Mouse (Mus musculus) ES-E14 (cell line): ENCODE measurements around the gene Sh2d1b1. TPM values are rescaled to one million over a fixed set of nuclear protein-coding genes. Genes with fewer than 3 reads are reported as not detected.

Experiments
- DNase-seq: peaks from one replicate; pipeline ENCODE4 v3.0.0-alpha.2; 2013; ENCODE audit warnings: low read depth, low spot score
- H3K27ac ChIP-seq: 2 replicates; pipeline ENCODE4 v1.5.1; 2012; ENCODE audit warnings: low read depth, mild to moderate bottlenecking, low read length, moderate library complexity, mixed read lengths; ENCODE audit not compliant: poor library complexity, insufficient read depth, severe bottlenecking
- H3K36me3 ChIP-seq: 2 replicates; pipeline ENCODE4 v1.6.1; 2012; ENCODE audit warnings: mild to moderate bottlenecking, low read length, moderate library complexity, mixed read lengths; ENCODE audit not compliant: control insufficient read depth, poor library complexity, insufficient read depth, severe bottlenecking
- H3K4me1 ChIP-seq, 2 experiments: fragments of 150-350 bp in 1 of 2; sonication (generic) in 1 of 2; 2 replicates each; pipeline ENCODE4 v1.6.1; 2012; ENCODE audit warnings: low read length in 2 of 2, mild to moderate bottlenecking in 1 of 2, mixed read lengths in 1 of 2; ENCODE audit not compliant: control insufficient read depth in 2 of 2, insufficient read depth in 2 of 2, poor library complexity in 1 of 2
- H3K4me3 ChIP-seq, 2 experiments: fragments of 150-350 bp in 1 of 2; sonication (generic) in 1 of 2; 2 replicates each; pipeline ENCODE4 v1.5.1; 2012; ENCODE audit warnings: low read length in 2 of 2, low read depth in 1 of 2, mild to moderate bottlenecking in 1 of 2, mixed read lengths in 1 of 2; ENCODE audit not compliant: insufficient read depth in 1 of 2, poor library complexity in 1 of 2, severe bottlenecking in 1 of 2
- H3K9ac ChIP-seq: 2 replicates; pipeline ENCODE4 v1.6.1; 2012; ENCODE audit warnings: low read depth, mild to moderate bottlenecking, low read length, mixed read lengths; ENCODE audit not compliant: poor library complexity, insufficient read depth, severe bottlenecking
- H3K9me3 ChIP-seq: fragments of 150-350 bp; sonication (generic); 2 replicates; pipeline ENCODE4 v1.6.1; 2012; ENCODE audit warnings: low read depth, mild to moderate bottlenecking, low read length; ENCODE audit not compliant: control insufficient read depth, insufficient read depth
- CHD2 ChIP-seq: IDR thresholded peaks from 2 replicates; pipeline ENCODE4 v1.6.1; 2014; ENCODE audit warnings: mild to moderate bottlenecking, low read depth, low read length, inconsistent platforms
- HCFC1 ChIP-seq: IDR thresholded peaks from 2 replicates; pipeline ENCODE4 v1.6.1; 2012; ENCODE audit warnings: low read length, inconsistent platforms, borderline replicate concordance; ENCODE audit not compliant: insufficient read depth
- MAFK ChIP-seq: IDR thresholded peaks from 2 replicates; pipeline ENCODE4 v1.6.1; 2014; ENCODE audit warnings: mild to moderate bottlenecking, low read depth, low read length, inconsistent platforms; ENCODE audit not compliant: insufficient read depth
- ZC3H11A ChIP-seq: IDR thresholded peaks from 2 replicates; pipeline ENCODE4 v1.6.1; 2012; ENCODE audit warnings: low read depth, mild to moderate bottlenecking, inconsistent platforms, low read length, borderline replicate concordance
- ZNF384 ChIP-seq: IDR thresholded peaks from 2 replicates; pipeline ENCODE4 v1.6.1; 2012; ENCODE audit warnings: low read depth, low read length, inconsistent platforms
- in situ Hi-C, 2 experiments: fragments of 600-800 bp; cut with MboI; formaldehyde crosslinking; loops; one replicate each; pipeline ENCODE4 v1.15.1; 2025; ENCODE audit warnings: low sequenced_read_pairs in 2 of 2, inconsistent platforms in 1 of 2; ENCODE audit not compliant: unreplicated experiment in 2 of 2
- total RNA-seq: library from RNA; depleted of rRNA; stranded (reverse); fragments of 300-350 nt; gene quantifications from 2 replicates; pipeline ENCODE4 v1.2.3, GENCODE M21; 2012; rRNA removed

The Sh2d1b1 gene
- total RNA-seq, 1 experiment = 0.09 TPM

DNA sequence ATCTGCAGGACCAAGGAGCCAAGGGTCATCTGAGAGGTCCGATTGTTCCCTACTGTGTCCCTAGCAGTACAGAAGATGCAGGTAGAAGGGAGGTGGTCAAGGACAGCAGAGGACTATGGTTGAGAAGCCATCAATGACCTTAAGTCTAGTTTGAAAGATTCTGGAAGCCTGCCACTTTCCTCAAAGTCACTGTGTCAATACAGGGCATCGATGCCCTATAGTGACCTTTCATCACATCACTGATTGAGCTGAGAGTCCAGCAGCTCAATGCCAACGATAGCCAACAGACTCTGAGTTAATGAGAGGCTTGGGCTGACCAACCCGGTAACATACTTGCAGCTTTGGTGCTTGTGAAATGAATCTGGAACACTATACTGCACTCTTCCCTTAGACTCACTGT lies 48.2 kb downstream of the Sh2d1b1 start:
- no peak for DNase-seq
- no peak overlapping the region for H3K27ac ChIP-seq
- H3K4me3 ChIP-seq = no peak overlapping the region
- H3K36me3 ChIP-seq = no peaks in the 10 kb centered on the region
- in situ Hi-C loops = no loop called here
- H3K9me3 ChIP-seq = no peaks in the 10 kb centered on the region
- H3K9ac ChIP-seq = no peak overlapping the region
- H3K4me1 ChIP-seq = no peaks in the 10 kb centered on the region
- TF ChIP-seq CHD2 = no peak

DNA sequence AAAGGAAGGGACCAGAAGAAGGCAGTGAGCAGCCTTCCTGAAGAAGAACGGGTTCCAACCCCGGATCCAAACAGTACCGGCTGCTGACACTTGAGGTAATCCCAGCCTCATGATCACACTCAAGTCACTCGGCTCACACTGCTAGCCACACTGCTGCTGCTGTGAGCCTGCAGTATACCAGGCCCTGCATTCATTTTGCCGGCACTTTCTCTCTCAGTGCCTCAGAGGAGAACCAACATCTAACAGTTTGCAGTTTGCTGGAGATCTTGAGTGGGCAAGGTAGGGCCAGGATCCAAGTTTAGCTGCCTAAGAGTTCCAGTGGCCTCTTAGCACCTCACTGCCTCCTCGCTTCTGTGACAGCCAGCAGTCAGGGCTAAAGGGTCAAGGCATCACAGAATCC lies 54.8 kb downstream of the Sh2d1b1 start:
- H3K4me3 ChIP-seq = no peak overlapping the region
- H3K4me1 ChIP-seq = no peaks in the 10 kb centered on the region
- H3K27ac ChIP-seq = no peak overlapping the region
- no peaks in the 10 kb centered on the region for H3K9me3 ChIP-seq
- H3K9ac ChIP-seq = no peak overlapping the region
- no peaks in the 10 kb centered on the region for H3K36me3 ChIP-seq
- in situ Hi-C loops = no loop called here
- DNase-seq = no peak
- TF ChIP-seq HCFC1 (no peak), ZNF384 (no peak), MAFK (no peak), ZC3H11A (no peak), CHD2 (no peak)

DNA sequence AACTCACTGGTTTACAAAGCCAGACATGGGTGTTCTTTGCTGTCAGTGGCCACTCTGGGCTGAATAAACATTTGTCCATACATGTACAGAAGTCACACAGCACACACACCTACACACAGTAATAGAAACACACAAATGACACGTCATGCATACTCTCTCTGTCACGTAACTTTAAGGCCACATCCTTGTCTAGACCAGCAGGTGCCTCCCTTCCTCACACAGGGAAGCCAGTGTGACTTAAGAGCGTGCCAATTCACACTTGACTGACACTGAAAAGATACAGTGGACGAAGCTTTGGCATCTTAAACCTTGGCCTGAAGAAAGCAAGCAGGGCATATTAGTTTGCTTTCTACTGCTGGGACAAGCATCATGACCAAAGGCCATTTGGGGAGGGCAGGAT lies 55.7 kb downstream of the Sh2d1b1 start:
- no peak for TF ChIP-seq ZC3H11A
- no peak for TF ChIP-seq HCFC1
- TF ChIP-seq ZNF384 = no peak
- TF ChIP-seq CHD2 = no peak

More for the DNA sequence above, 55.7 kb downstream of the Sh2d1b1 start:
- H3K4me3 ChIP-seq = no peak overlapping the region
- no peaks in the 10 kb centered on the region for H3K4me1 ChIP-seq
- H3K27ac ChIP-seq = no peak overlapping the region
- H3K9me3 ChIP-seq = no peaks in the 10 kb centered on the region
- H3K36me3 ChIP-seq = no peaks in the 10 kb centered on the region
- in situ Hi-C loops = no loop called here
- DNase-seq = no peak
- H3K9ac ChIP-seq = no peak overlapping the region

Other genes starting within 250 kb of the Sh2d1b1 start
- gene Ddr2, start 166.6 kb upstream of the Sh2d1b1 start, total RNA-seq = 5.4 and 6.8 TPM in 2 replicates
- 21.1 and 22.2 TPM in 2 replicates for gene Uap1, start 102.4 kb upstream of the Sh2d1b1 start, total RNA-seq
- 12.4 and 18.8 TPM in 2 replicates for gene Uhmk1, start 61.9 kb upstream of the Sh2d1b1 start, total RNA-seq
- gene Sh2d1b2, start 44.6 kb upstream of the Sh2d1b1 start, total RNA-seq = not detected in 2 replicates
- gene Gm7694, start 29.0 kb downstream of the Sh2d1b1 start, total RNA-seq = 0.18 and 0.26 TPM in 2 replicates
- gene Spata46, start 31.5 kb downstream of the Sh2d1b1 start, total RNA-seq = not detected in 2 replicates